ENCODE assay signal across 8 mouse cellular contexts in genomic region chr19:32726451-32727325, GRCm38 (mm10). TPM values are rescaled to one million over a fixed set of nuclear protein-coding genes. Genes with fewer than 3 reads are reported as not detected.
DNase-seq lines count a peak whose midpoint lies in the region; TF ChIP-seq lines count a peak whose summit lies in the region.

No protein-coding gene starts in this region.

- H3K4me1 ChIP-seq in forebrain, embryonic 10.5 days = peaks cover 49% of the 10 kb centered on the region
- peaks cover 40% of the 10 kb centered on the region for H3K4me1 ChIP-seq in midbrain, embryonic 10.5 days
- no peaks in the 10 kb centered on the region for H3K4me1 ChIP-seq in kidney, adult 2 months (ENCODE audit: control insufficient read depth, insufficient read depth, low read length)

- peak overlapping the region; percentile 82 for H3K27ac ChIP-seq in forebrain, embryonic 10.5 days
- H3K27ac ChIP-seq in midbrain, embryonic 10.5 days (replicated peaks) = peak overlapping the region; percentile 76
- H3K27ac ChIP-seq in kidney, adult 2 months (ENCODE audit: insufficient read depth, low read depth, low read length) = no peak overlapping the region

- DNase-seq in testis, postnatal 14 days (ENCODE audit: low spot score) = peak; percentile 45
- no peak for DNase-seq in testis, postnatal 10 days (ENCODE audit: low spot score)
- peak; percentile 62 for DNase-seq in forebrain, embryonic 10.5 days (ENCODE audit: extremely low spot score, low spot score)
- peak; percentile 57 for DNase-seq in midbrain, embryonic 10.5 days (ENCODE audit: low spot score)
- DNase-seq in thymus, postnatal 4 days = peak; percentile 78
- DNase-seq in gastrocnemius, postnatal 14 days = no peak
- no peak for DNase-seq in adrenal gland, adult 2 months
- DNase-seq in kidney, adult 2 months = no peak

- TF ChIP-seq CTCF in kidney, adult 2 months (conservative IDR thresholded peaks at IDR 0.05; ENCODE audit: insufficient read depth, insufficient read length, low read depth, low read length) = no peak

- H3K27me3 ChIP-seq in forebrain, embryonic 10.5 days (ENCODE audit: poor library complexity, severe bottlenecking) = peaks cover 26% of the 10 kb centered on the region
- H3K27me3 ChIP-seq in midbrain, embryonic 10.5 days (ENCODE audit: low read depth, poor library complexity, severe bottlenecking) = peaks cover 28% of the 10 kb centered on the region
- H3K27me3 ChIP-seq in kidney, adult 2 months (replicated peaks; ENCODE audit: control insufficient read depth, insufficient read depth, low read length) = no peaks in the 10 kb centered on the region

- intact Hi-C loops in gastrocnemius, postnatal 14 days (cut with DNase I; ENCODE audit: low total_unique reads) = no loop called here

- H3K36me3 ChIP-seq in forebrain, embryonic 10.5 days (replicated peaks) = no peaks in the 10 kb centered on the region
- H3K36me3 ChIP-seq in midbrain, embryonic 10.5 days = no peaks in the 10 kb centered on the region
- H3K36me3 ChIP-seq in kidney, adult 2 months (ENCODE audit: control insufficient read depth, insufficient read depth, low read length) = no peaks in the 10 kb centered on the region

- no peak for TF ChIP-seq POLR2A in kidney, adult 2 months (IDR thresholded peaks at IDR 0.05; ENCODE audit: low read depth, low read length)

- WGBS in forebrain, embryonic 10.5 days = under 1% methylated on average over 22 of the region's 22 CpGs
- 2% methylated on average over 22 of the region's 22 CpGs for WGBS in midbrain, embryonic 10.5 days
- WGBS in kidney, adult 2 months = 22% methylated on average over 22 of the region's 22 CpGs

- peak overlapping the region; percentile 42 for H3K4me3 ChIP-seq in forebrain, embryonic 10.5 days
- peak overlapping the region; percentile 39 for H3K4me3 ChIP-seq in midbrain, embryonic 10.5 days
- no peak overlapping the region for H3K4me3 ChIP-seq in kidney, adult 2 months (ENCODE audit: insufficient read depth, low read depth, low read length)

- no peaks in the 10 kb centered on the region for H3K9me3 ChIP-seq in forebrain, embryonic 10.5 days
- no peaks in the 10 kb centered on the region for H3K9me3 ChIP-seq in midbrain, embryonic 10.5 days (replicated peaks)

RNA-seq across cellular contexts. Expression of gene Atad1, which starts 12.9 kb away (rescaled TPM):
- 79.9 and 81.1 TPM in 2 replicates for polyA plus RNA-seq in forebrain, embryonic 10.5 days (2016; fragmentation: Nextera tagmentation; extraction: Ambion mirVana)
- polyA plus RNA-seq in midbrain, embryonic 10.5 days (2016; fragmentation: Nextera tagmentation; extraction: Ambion mirVana) = 78.0 and 84.4 TPM in 2 replicates
- 10 to 100 TPM; 40.8 to 48.6 TPM for total RNA-seq in gastrocnemius, postnatal 14 days (2021)
- 10 to 100 TPM; 79.1 to 86.3 TPM for total RNA-seq in adrenal gland, adult 2 months (2021)
- polyA plus RNA-seq in adrenal gland, adult 2 months (2012; rRNA removed) = 1.6 and 2.0 TPM in 2 replicates
- polyA plus RNA-seq in kidney, adult 2 months (2012; rRNA removed) = 16.0 and 25.0 TPM in 2 replicates

RNA-seq across cellular contexts. Expression of gene Pten, which starts 30.6 kb away (rescaled TPM):
- 7.3 and 8.7 TPM in 2 replicates for polyA plus RNA-seq in forebrain, embryonic 10.5 days (2016; fragmentation: Nextera tagmentation; extraction: Ambion mirVana)
- polyA plus RNA-seq in midbrain, embryonic 10.5 days (2016; fragmentation: Nextera tagmentation; extraction: Ambion mirVana) = 6.8 and 7.6 TPM in 2 replicates
- 10 to 100 TPM; 34.9 to 39.9 TPM for total RNA-seq in gastrocnemius, postnatal 14 days (2021)
- total RNA-seq in adrenal gland, adult 2 months (2021) = 10 to 100 TPM; 71.3 to 76.2 TPM
- 25.5 and 38.3 TPM in 2 replicates for polyA plus RNA-seq in adrenal gland, adult 2 months (2012; rRNA removed)
- polyA plus RNA-seq in kidney, adult 2 months (2012; rRNA removed) = 12.8 and 15.2 TPM in 2 replicates

Comparison
In these comparisons a context has a peak if more than half of its experiments do, and no peak if none do; other contexts are left out.
1. DNase-seq: peak in testis, postnatal 14 days (single experiment), forebrain, embryonic 10.5 days (single experiment), midbrain, embryonic 10.5 days (single experiment) and thymus, postnatal 4 days (single experiment); none in testis, postnatal 10 days (single experiment), gastrocnemius, postnatal 14 days (single experiment), adrenal gland, adult 2 months (single experiment) and kidney, adult 2 months (single experiment).